In genomic region chr9:72404446-72404845, GRCm38 (mm10) we compare ENCODE assay signal across 22 mouse cellular contexts. TPM values are rescaled to one million over a fixed set of nuclear protein-coding genes. Genes with fewer than 3 reads are reported as not detected.
DNase-seq lines count a peak whose midpoint lies in the region; ATAC-seq and TF ChIP-seq lines count a peak whose summit lies in the region.
"Had no signal": no experiment of that assay in that cellular context is flagged by ENCODE, and none has a peak within 500 bp of the region (broad histone marks: within the 10 kb centered on the region; RNA-seq: fewer than 3 reads in every experiment).

No protein-coding gene starts in this region.

- 86% methylated on average over 8 of the region's 8 CpGs for WGBS in forebrain, embryonic 15.5 days
- 86% methylated on average over 8 of the region's 8 CpGs for WGBS in forebrain, embryonic 13.5 days
- WGBS in midbrain, embryonic 11.5 days, result 84% methylated on average over 8 of the region's 8 CpGs
- WGBS in midbrain, embryonic 15.5 days, result 87% methylated on average over 8 of the region's 8 CpGs
- 93% methylated on average over 8 of the region's 8 CpGs for WGBS in thymus, adult 2 months

- no peaks in the 10 kb centered on the region for H3K9me3 ChIP-seq in forebrain, embryonic 15.5 days
- no peaks in the 10 kb centered on the region for H3K9me3 ChIP-seq in forebrain, embryonic 13.5 days (replicated peaks)
- H3K9me3 ChIP-seq in midbrain, embryonic 11.5 days (ENCODE audit: control insufficient read depth, low read length), result no peaks in the 10 kb centered on the region
- H3K9me3 ChIP-seq in midbrain, embryonic 15.5 days, result no peaks in the 10 kb centered on the region
- H3K9me3 ChIP-seq: embryonic facial prominence, embryonic 13.5 days; embryonic facial prominence, embryonic 15.5 days; forebrain, embryonic 10.5 days; forebrain, embryonic 12.5 days had no signal

- TF ChIP-seq POLR2A in thymus, adult 2 months (IDR thresholded peaks at IDR 0.05; ENCODE audit: control insufficient read depth, extremely low read depth, insufficient read depth, low read length, poor library complexity), result no peak

- no peak for TF ChIP-seq CTCF in thymus, adult 2 months (IDR thresholded peaks at IDR 0.05; ENCODE audit: borderline replicate concordance, control insufficient read depth, extremely low read depth, insufficient read depth, low read length, poor library complexity)

- H3K4me2 ChIP-seq in forebrain, embryonic 15.5 days (replicated peaks), result no peak overlapping the region
- no peak overlapping the region for H3K4me2 ChIP-seq in forebrain, embryonic 13.5 days
- no peak overlapping the region for H3K4me2 ChIP-seq in midbrain, embryonic 11.5 days
- H3K4me2 ChIP-seq in midbrain, embryonic 15.5 days, result no peak overlapping the region
- H3K4me2 ChIP-seq: embryonic facial prominence, embryonic 13.5 days; embryonic facial prominence, embryonic 15.5 days; forebrain, embryonic 12.5 days had no signal

- no peak overlapping the region for H3K9ac ChIP-seq in forebrain, embryonic 15.5 days (replicated peaks)
- no peak overlapping the region for H3K9ac ChIP-seq in forebrain, embryonic 13.5 days
- no peak overlapping the region for H3K9ac ChIP-seq in midbrain, embryonic 11.5 days (ENCODE audit: low read length)
- no peak overlapping the region for H3K9ac ChIP-seq in midbrain, embryonic 15.5 days
- H3K9ac ChIP-seq: embryonic facial prominence, embryonic 13.5 days; embryonic facial prominence, embryonic 15.5 days; forebrain, embryonic 12.5 days had no signal

- no peaks in the 10 kb centered on the region for H3K36me3 ChIP-seq in forebrain, embryonic 15.5 days
- H3K36me3 ChIP-seq in forebrain, embryonic 13.5 days (ENCODE audit: poor library complexity, severe bottlenecking), result no peaks in the 10 kb centered on the region
- no peaks in the 10 kb centered on the region for H3K36me3 ChIP-seq in midbrain, embryonic 11.5 days (ENCODE audit: control insufficient read depth, insufficient read depth, low read length)
- H3K36me3 ChIP-seq in midbrain, embryonic 15.5 days (replicated peaks), result no peaks in the 10 kb centered on the region
- no peaks in the 10 kb centered on the region for H3K36me3 ChIP-seq in thymus, adult 2 months (ENCODE audit: control insufficient read depth, insufficient read depth, low read length)
- H3K36me3 ChIP-seq: embryonic facial prominence, embryonic 13.5 days; embryonic facial prominence, embryonic 15.5 days; forebrain, embryonic 10.5 days; forebrain, embryonic 12.5 days had no signal

- ATAC-seq in forebrain, embryonic 15.5 days (replicated peaks), result no peak
- no peak for ATAC-seq in forebrain, embryonic 13.5 days
- no peak for ATAC-seq in midbrain, embryonic 11.5 days (ENCODE audit: low FRiP score)
- ATAC-seq in midbrain, embryonic 15.5 days (replicated peaks), result no peak
- ATAC-seq: forebrain, embryonic 16.5 days had no signal

- 0 out of 2 replicates have a peak overlapping the region, but pooled peaks have one; percentile 27 for H3K27ac ChIP-seq in forebrain, embryonic 15.5 days (replicated peaks)
- no peak overlapping the region for H3K27ac ChIP-seq in forebrain, embryonic 13.5 days
- H3K27ac ChIP-seq in midbrain, embryonic 11.5 days (ENCODE audit: low read depth, low read length), result no peak overlapping the region
- H3K27ac ChIP-seq in midbrain, embryonic 15.5 days, result no peak overlapping the region
- H3K27ac ChIP-seq in thymus, adult 2 months (ENCODE audit: control insufficient read depth, insufficient read depth, low read length), result peak overlapping the region; percentile 67
- H3K27ac ChIP-seq: embryonic facial prominence, embryonic 13.5 days; embryonic facial prominence, embryonic 15.5 days; forebrain, embryonic 10.5 days; forebrain, embryonic 12.5 days had no signal

- no peak overlapping the region for H3K4me3 ChIP-seq in forebrain, embryonic 15.5 days
- H3K4me3 ChIP-seq in forebrain, embryonic 13.5 days, result no peak overlapping the region
- H3K4me3 ChIP-seq in midbrain, embryonic 11.5 days (ENCODE audit: low read depth, low read length), result no peak overlapping the region
- H3K4me3 ChIP-seq in midbrain, embryonic 15.5 days, result no peak overlapping the region
- H3K4me3 ChIP-seq in thymus, adult 2 months (ENCODE audit: control insufficient read depth, insufficient read depth, low read length), result no peak overlapping the region
- H3K4me3 ChIP-seq: embryonic facial prominence, embryonic 13.5 days; embryonic facial prominence, embryonic 15.5 days; erythroblast, embryonic 14.5 days; forebrain, embryonic 10.5 days; forebrain, embryonic 12.5 days had no signal

- H3K27me3 ChIP-seq in forebrain, embryonic 15.5 days, result no peaks in the 10 kb centered on the region
- H3K27me3 ChIP-seq in forebrain, embryonic 13.5 days, result 0 out of 2 replicates have a peak, but pooled peaks cover 3% of the 10 kb centered on the region
- no peaks in the 10 kb centered on the region for H3K27me3 ChIP-seq in midbrain, embryonic 11.5 days (ENCODE audit: control insufficient read depth, insufficient read depth, low read length)
- H3K27me3 ChIP-seq in midbrain, embryonic 15.5 days (replicated peaks), result no peaks in the 10 kb centered on the region
- H3K27me3 ChIP-seq in thymus, adult 2 months (ENCODE audit: control insufficient read depth, insufficient read depth, low read length), result no peaks in the 10 kb centered on the region
- H3K27me3 ChIP-seq: embryonic facial prominence, embryonic 15.5 days had no signal

- peak; percentile 57 for DNase-seq in midbrain, embryonic 11.5 days (ENCODE audit: low spot score, missing footprints)
- DNase-seq in thymus, adult 2 months, result no peak
- no peak for DNase-seq in thymus, postnatal 36 days
- DNase-seq: adrenal gland, adult 2 months; adrenal gland, postnatal 10 days; adrenal gland, postnatal 25 days; cerebellum, adult 11 months; cerebellum, adult 18-20 months; cerebellum, adult 8-10 months; cerebellum, adult 9-11 months; cerebellum, postnatal 14 days; cerebellum, postnatal 36 days; embryo, embryonic 11 days had no signal

- H3K4me1 ChIP-seq in forebrain, embryonic 15.5 days, result peaks cover 11% of the 10 kb centered on the region
- H3K4me1 ChIP-seq in forebrain, embryonic 13.5 days, result peaks cover 12% of the 10 kb centered on the region
- no peaks in the 10 kb centered on the region for H3K4me1 ChIP-seq in midbrain, embryonic 11.5 days (ENCODE audit: control insufficient read depth, insufficient read depth, low read length)
- H3K4me1 ChIP-seq in midbrain, embryonic 15.5 days, result peaks cover 16% of the 10 kb centered on the region
- H3K4me1 ChIP-seq in thymus, adult 2 months (replicated peaks; ENCODE audit: control insufficient read depth, insufficient read depth, low read length), result peaks cover 53% of the 10 kb centered on the region

RNA-seq across cellular contexts. Expression of gene Mns1, which starts 33.4 kb away (rescaled TPM):
- 14.1 and 15.0 TPM in 2 replicates for polyA plus RNA-seq in forebrain, embryonic 15.5 days (2015; fragmentation: Nextera tagmentation; extraction: Ambion mirVana)
- 28.8 and 30.4 TPM in 2 replicates for polyA plus RNA-seq in forebrain, embryonic 13.5 days (2015; fragmentation: Nextera tagmentation; extraction: Ambion mirVana)
- polyA plus RNA-seq in midbrain, embryonic 11.5 days (2014; fragmentation: Nextera tagmentation; extraction: Ambion mirVana), result 48.8 and 57.0 TPM in 2 replicates
- 6.5 and 7.4 TPM in 2 replicates for polyA plus RNA-seq in midbrain, embryonic 15.5 days (2015; fragmentation: Nextera tagmentation; extraction: Ambion mirVana)
- polyA plus RNA-seq in thymus, adult 2 months (2012; rRNA removed), result 7.4 and 8.1 TPM in 2 replicates

Comparison
In these comparisons a context has a peak if more than half of its experiments do, and no peak if none do; other contexts are left out.
1. H3K27ac ChIP-seq: peak in forebrain, embryonic 15.5 days (single experiment) and thymus, adult 2 months (single experiment); none in forebrain, embryonic 13.5 days (single experiment), midbrain, embryonic 11.5 days (single experiment) and midbrain, embryonic 15.5 days (single experiment).